In genomic region chr11:119937772-119938502, GRCm38 (mm10) we compare ENCODE assay signal across 10 mouse cellular contexts. TPM values are rescaled to one million over a fixed set of nuclear protein-coding genes. Genes with fewer than 3 reads are reported as not detected.
DNase-seq lines count a peak whose midpoint lies in the region; ATAC-seq and TF ChIP-seq lines count a peak whose summit lies in the region.
"Had no signal": no experiment of that assay in that cellular context is flagged by ENCODE, and none has a peak within 500 bp of the region (broad histone marks: within the 10 kb centered on the region; RNA-seq: fewer than 3 reads in every experiment).

No protein-coding gene starts in this region.

- no peak for TF ChIP-seq POLR2A in ES-Bruce4 (IDR thresholded peaks at IDR 0.05; ENCODE audit: insufficient read depth, low read length)

- no peaks in the 10 kb centered on the region for H3K9me3 ChIP-seq in heart, embryonic 16.5 days (replicated peaks; ENCODE audit: control insufficient read depth, low read length)
- H3K9me3 ChIP-seq in ES-Bruce4 (replicated peaks; ENCODE audit: control insufficient read depth, insufficient read depth, low read length, poor library complexity, severe bottlenecking), result no peaks in the 10 kb centered on the region
- no peaks in the 10 kb centered on the region for H3K9me3 ChIP-seq in intestine, embryonic 15.5 days
- H3K9me3 ChIP-seq in limb, embryonic 15.5 days, result no peaks in the 10 kb centered on the region
- H3K9me3 ChIP-seq in hindbrain, embryonic 12.5 days (replicated peaks), result no peaks in the 10 kb centered on the region
- H3K9me3 ChIP-seq: heart, embryonic 13.5 days had no signal

- DNase-seq in heart, postnatal 25 days (ENCODE audit: low spot score), result no peak
- DNase-seq in T-cell, adult 2 months (ENCODE audit: low spot score), result no peak
- DNase-seq: midbrain, embryonic 14.5 days had no signal

- no peak for ATAC-seq in heart, embryonic 16.5 days (replicated peaks; ENCODE audit: extremely low read depth, insufficient read depth, low FRiP score)
- no peak for ATAC-seq in intestine, embryonic 15.5 days
- ATAC-seq in limb, embryonic 15.5 days (ENCODE audit: insufficient number of reproducible peaks, low FRiP score, low TSS enrichment, low read depth), result no peak
- no peak for ATAC-seq in inflammation-experienced regulatory T-cells, adult 6 months
- no peak for ATAC-seq in hindbrain, embryonic 12.5 days (ENCODE audit: low FRiP score)

- H3K27me3 ChIP-seq in heart, embryonic 16.5 days (ENCODE audit: control insufficient read depth, insufficient read depth, low read length), result peaks cover 12% of the 10 kb centered on the region
- H3K27me3 ChIP-seq in ES-Bruce4 (ENCODE audit: control insufficient read depth, insufficient read depth, low read length, poor library complexity, severe bottlenecking), result no peaks in the 10 kb centered on the region
- H3K27me3 ChIP-seq in intestine, embryonic 15.5 days (replicated peaks), result no peaks in the 10 kb centered on the region
- no peaks in the 10 kb centered on the region for H3K27me3 ChIP-seq in limb, embryonic 15.5 days
- H3K27me3 ChIP-seq in hindbrain, embryonic 12.5 days, result peaks cover 21% of the 10 kb centered on the region

- peaks cover 21% of the 10 kb centered on the region for H3K4me1 ChIP-seq in heart, embryonic 16.5 days (ENCODE audit: control insufficient read depth, insufficient read depth, low read length)
- H3K4me1 ChIP-seq in ES-Bruce4 (ENCODE audit: control insufficient read depth, insufficient read depth, low read length), result peaks cover 10% of the 10 kb centered on the region
- H3K4me1 ChIP-seq in intestine, embryonic 15.5 days (replicated peaks), result peaks cover 65% of the 10 kb centered on the region
- peaks cover 86% of the 10 kb centered on the region for H3K4me1 ChIP-seq in limb, embryonic 15.5 days
- H3K4me1 ChIP-seq in hindbrain, embryonic 12.5 days, result peaks cover 54% of the 10 kb centered on the region

- H3K4me3 ChIP-seq in heart, embryonic 16.5 days (ENCODE audit: low read length), result no peak overlapping the region
- peak overlapping the region; percentile 16 for H3K4me3 ChIP-seq in ES-Bruce4 (ENCODE audit: low read depth, low read length)
- no peak overlapping the region for H3K4me3 ChIP-seq in intestine, embryonic 15.5 days (replicated peaks)
- no peak overlapping the region for H3K4me3 ChIP-seq in limb, embryonic 15.5 days
- no peak overlapping the region for H3K4me3 ChIP-seq in hindbrain, embryonic 12.5 days
- H3K4me3 ChIP-seq: heart, embryonic 13.5 days had no signal

- intact Hi-C loops in heart, postnatal 25 days (cut with DNase I), result no loop called here

- WGBS in heart, embryonic 16.5 days, result 56% methylated on average over 19 of the region's 19 CpGs
- WGBS in intestine, embryonic 15.5 days, result 57% methylated on average over 19 of the region's 19 CpGs
- WGBS in limb, embryonic 15.5 days, result 55% methylated on average over 19 of the region's 19 CpGs
- 46% methylated on average over 19 of the region's 19 CpGs for WGBS in hindbrain, embryonic 12.5 days

- peak overlapping the region; percentile 2 for H3K9ac ChIP-seq in heart, embryonic 16.5 days (ENCODE audit: low read length)
- H3K9ac ChIP-seq in ES-Bruce4 (ENCODE audit: low read depth, poor library complexity, severe bottlenecking), result peak overlapping the region; percentile 40
- H3K9ac ChIP-seq in intestine, embryonic 15.5 days, result peak overlapping the region; percentile 1; the same call in 1 of the 2 replicates
- H3K9ac ChIP-seq in limb, embryonic 15.5 days, result no peak overlapping the region
- no peak overlapping the region for H3K9ac ChIP-seq in hindbrain, embryonic 12.5 days

- no peaks in the 10 kb centered on the region for H3K36me3 ChIP-seq in heart, embryonic 16.5 days (ENCODE audit: control insufficient read depth, insufficient read depth)
- no peaks in the 10 kb centered on the region for H3K36me3 ChIP-seq in ES-Bruce4 (ENCODE audit: control insufficient read depth, insufficient read depth, low read length, poor library complexity, severe bottlenecking)
- no peaks in the 10 kb centered on the region for H3K36me3 ChIP-seq in intestine, embryonic 15.5 days
- no peaks in the 10 kb centered on the region for H3K36me3 ChIP-seq in limb, embryonic 15.5 days
- H3K36me3 ChIP-seq in hindbrain, embryonic 12.5 days, result no peaks in the 10 kb centered on the region
- H3K36me3 ChIP-seq: heart, embryonic 13.5 days had no signal

- no peak overlapping the region for H3K27ac ChIP-seq in heart, embryonic 16.5 days (ENCODE audit: low read length)
- H3K27ac ChIP-seq in ES-Bruce4 (ENCODE audit: insufficient read depth, low read length), result peak overlapping the region; percentile 89
- H3K27ac ChIP-seq in intestine, embryonic 15.5 days, result peak overlapping the region; percentile 68
- H3K27ac ChIP-seq in limb, embryonic 15.5 days, result peak overlapping the region; percentile 78
- no peak overlapping the region for H3K27ac ChIP-seq in hindbrain, embryonic 12.5 days
- H3K27ac ChIP-seq: heart, embryonic 13.5 days had no signal

- no peak for TF ChIP-seq CTCF in ES-Bruce4 (IDR thresholded peaks at IDR 0.05; ENCODE audit: low read depth, low read length)

- TF ChIP-seq EP300 in ES-Bruce4 (IDR thresholded peaks at IDR 0.05; ENCODE audit: insufficient read depth, low read depth, low read length), result peak; percentile 77

- H3K4me2 ChIP-seq in heart, embryonic 16.5 days (ENCODE audit: low read depth, low read length), result no peak overlapping the region
- peak overlapping the region; percentile 45; the same call in 1 of the 2 replicates for H3K4me2 ChIP-seq in intestine, embryonic 15.5 days (replicated peaks)
- no peak overlapping the region for H3K4me2 ChIP-seq in limb, embryonic 15.5 days
- H3K4me2 ChIP-seq in hindbrain, embryonic 12.5 days (replicated peaks), result no peak overlapping the region
- H3K4me2 ChIP-seq: heart, embryonic 13.5 days had no signal

RNA-seq across cellular contexts. Expression of gene Baiap2, which starts 4.6 kb away (rescaled TPM):
- 13.0 and 13.9 TPM in 2 replicates for polyA plus RNA-seq in heart, embryonic 16.5 days (2015; fragmentation: Nextera tagmentation; extraction: Ambion mirVana)
- total RNA-seq in heart, postnatal 25 days (2021), result 1 to 10 TPM; 7.1 to 8.0 TPM
- polyA plus RNA-seq in ES-Bruce4 (2011; ENCODE audit: insufficient read depth, insufficient read length, low read depth, missing spikeins), result 15.4 and 15.6 TPM in 2 replicates
- polyA plus RNA-seq in intestine, embryonic 15.5 days (2015; fragmentation: Nextera tagmentation; extraction: Ambion mirVana), result 12.0 and 13.1 TPM in 2 replicates
- 40.2 and 41.9 TPM in 2 replicates for polyA plus RNA-seq in limb, embryonic 15.5 days (2015; fragmentation: Nextera tagmentation; extraction: Ambion mirVana)
- polyA plus RNA-seq in inflammation-experienced regulatory T-cells, adult 6 months (2017; shearing (Covaris generic)), result 10 to 100 TPM in 1 of 3 experiments, 1 to 10 TPM in 2; 8.1 to 12.1 (median 9.6) TPM
- 10.6 TPM in 2 replicates for polyA plus RNA-seq in hindbrain, embryonic 12.5 days (2016; fragmentation: Nextera tagmentation; extraction: Ambion mirVana)

RNA-seq across cellular contexts. Expression of gene Chmp6, which starts 24.7 kb away (rescaled TPM):
- polyA plus RNA-seq in heart, embryonic 16.5 days (2015; fragmentation: Nextera tagmentation; extraction: Ambion mirVana), result 69.8 and 70.5 TPM in 2 replicates
- total RNA-seq in heart, postnatal 25 days (2021), result 10 to 100 TPM; 29.5 to 30.4 TPM
- polyA plus RNA-seq in ES-Bruce4 (2011; ENCODE audit: insufficient read depth, insufficient read length, low read depth, missing spikeins), result 25.4 and 34.0 TPM in 2 replicates
- polyA plus RNA-seq in intestine, embryonic 15.5 days (2015; fragmentation: Nextera tagmentation; extraction: Ambion mirVana), result 88.0 and 91.1 TPM in 2 replicates
- polyA plus RNA-seq in limb, embryonic 15.5 days (2015; fragmentation: Nextera tagmentation; extraction: Ambion mirVana), result 97.2 and 101 TPM in 2 replicates
- 10 to 100 TPM; 43.9 to 55.0 (median 52.0) TPM for polyA plus RNA-seq in inflammation-experienced regulatory T-cells, adult 6 months (2017; shearing (Covaris generic))
- polyA plus RNA-seq in hindbrain, embryonic 12.5 days (2016; fragmentation: Nextera tagmentation; extraction: Ambion mirVana), result 91.7 and 99.3 TPM in 2 replicates

Comparison
In these comparisons a context has a peak if more than half of its experiments do, and no peak if none do; other contexts are left out.
1. H3K27ac ChIP-seq: peak in ES-Bruce4 (single experiment), intestine, embryonic 15.5 days (single experiment) and limb, embryonic 15.5 days (single experiment); none in heart, embryonic 16.5 days (single experiment) and hindbrain, embryonic 12.5 days (single experiment).
2. H3K9ac ChIP-seq: peak in heart, embryonic 16.5 days (single experiment), ES-Bruce4 (single experiment) and intestine, embryonic 15.5 days (single experiment); none in limb, embryonic 15.5 days (single experiment) and hindbrain, embryonic 12.5 days (single experiment).